Mouse (Mus musculus) cerebellum, postnatal 10 days (tissue): ENCODE data around the gene Scgb2b15.
"Not testable (repeated sequence)": the region's sequence is repeated elsewhere in the genome, so short reads cannot be mapped to it uniquely, and the experiment has no call there.

ENCODE experiments used
- DNase-seq, 2 experiments: peaks; one replicate each; pipeline ENCODE4 v3.0.0; 2021; ENCODE audit warnings: mixed read lengths in 2 of 2

Scgb2b15 gene

GRCm38 (mm10) chr7:32829562-32829961, at the start of gene Scgb2b15:
Scgb2b15 (minus strand) TSS chr7:32829662.
- not testable (repeated sequence) for DNase-seq

DNA sequence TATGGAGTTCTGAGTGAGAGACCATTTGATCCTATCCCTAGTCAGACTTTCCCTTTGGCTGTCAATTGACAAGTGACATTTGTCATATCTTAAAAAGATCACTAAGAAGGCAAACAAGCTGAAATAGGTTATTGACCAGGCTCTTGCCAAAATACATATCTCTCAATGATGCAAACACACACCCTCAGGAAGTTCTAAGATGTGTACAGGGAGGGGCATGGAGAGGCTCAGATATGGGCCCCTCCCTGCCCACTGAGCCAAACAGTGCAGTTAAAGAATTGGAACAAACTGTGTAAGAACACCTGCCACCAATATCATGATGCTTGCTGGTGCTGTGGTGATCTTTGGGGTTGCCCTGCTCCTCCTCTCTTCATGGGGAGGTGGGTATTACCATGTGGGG, 6.8 kb upstream of the Scgb2b15 start, which contains the start of gene Scgb1b15:
Gene Scgb1b15, plus strand, starts transcription at position 301 of the 400 bp plus-strand sequence.
- DNase-seq: not testable (repeated sequence)
